8 mouse cellular contexts compared by ENCODE assay signal in genomic region chr10:83617366-83617765, GRCm38 (mm10). TPM values are rescaled to one million over a fixed set of nuclear protein-coding genes. Genes with fewer than 3 reads are reported as not detected.
DNase-seq lines count a peak whose midpoint lies in the region; ATAC-seq lines count a peak whose summit lies in the region.

No protein-coding gene starts in this region.

- WGBS in intestine, embryonic 14.5 days = 63% methylated on average over 10 of the region's 10 CpGs
- WGBS in intestine, embryonic 16.5 days = 62% methylated on average over 10 of the region's 10 CpGs

- H3K9me3 ChIP-seq in intestine, embryonic 14.5 days (ENCODE audit: control insufficient read depth, low read length) = no peaks in the 10 kb centered on the region
- H3K9me3 ChIP-seq in intestine, embryonic 16.5 days (ENCODE audit: control insufficient read depth, low read length) = no peaks in the 10 kb centered on the region

- H3K4me1 ChIP-seq in intestine, embryonic 14.5 days (replicated peaks; ENCODE audit: control insufficient read depth, insufficient read depth, low read length) = no peaks in the 10 kb centered on the region
- no peaks in the 10 kb centered on the region for H3K4me1 ChIP-seq in intestine, embryonic 16.5 days (ENCODE audit: control insufficient read depth, insufficient read depth, low read length)

- no peaks in the 10 kb centered on the region for H3K27me3 ChIP-seq in intestine, embryonic 14.5 days (replicated peaks; ENCODE audit: control insufficient read depth, insufficient read depth, low read length)
- no peaks in the 10 kb centered on the region for H3K27me3 ChIP-seq in intestine, embryonic 16.5 days (replicated peaks; ENCODE audit: control insufficient read depth, insufficient read depth, low read length)

- ATAC-seq in intestine, embryonic 14.5 days (replicated peaks; ENCODE audit: low FRiP score, low TSS enrichment, low read depth) = no peak
- no peak for ATAC-seq in intestine, embryonic 16.5 days

- no peak overlapping the region for H3K4me3 ChIP-seq in intestine, embryonic 14.5 days (ENCODE audit: low read depth, low read length)
- H3K4me3 ChIP-seq in intestine, embryonic 16.5 days (ENCODE audit: low read length) = no peak overlapping the region

- H3K9ac ChIP-seq in intestine, embryonic 14.5 days (ENCODE audit: low read length) = no peak overlapping the region
- no peak overlapping the region for H3K9ac ChIP-seq in intestine, embryonic 16.5 days (ENCODE audit: low read depth, low read length)

- no peak overlapping the region for H3K27ac ChIP-seq in intestine, embryonic 14.5 days (ENCODE audit: low read depth)
- H3K27ac ChIP-seq in intestine, embryonic 16.5 days (ENCODE audit: low read length) = no peak overlapping the region

- DNase-seq in intestine, embryonic 14.5 days (ENCODE audit: low spot score) = peak; percentile 61
- peak; percentile 15 for DNase-seq in CD4-positive helper T cell, adult 2 months (ENCODE audit: low read depth, low spot score)
- peak; percentile 84 for DNase-seq in ZHBTc4 (ENCODE audit: low read depth, low spot score)
- DNase-seq in forelimb bud, embryonic 11.5 days (ENCODE audit: low read depth, low spot score) = peak; percentile 20
- DNase-seq in retina, embryonic 14.5 days (ENCODE audit: low spot score) = peak; percentile 67
- no peak for DNase-seq in layer of hippocampus, adult 9-10 months (ENCODE audit: low spot score)
- DNase-seq in left cerebral cortex, adult 18-20 months (ENCODE audit: low spot score in 2 of 2) = no peak

- H3K4me2 ChIP-seq in intestine, embryonic 14.5 days (ENCODE audit: low read length) = no peak overlapping the region
- H3K4me2 ChIP-seq in intestine, embryonic 16.5 days (ENCODE audit: low read depth, low read length) = no peak overlapping the region

- peaks cover 29% of the 10 kb centered on the region for H3K36me3 ChIP-seq in intestine, embryonic 14.5 days (ENCODE audit: control insufficient read depth, insufficient read depth, low read length)
- peaks cover 2% of the 10 kb centered on the region; the same call in 1 of the 2 replicates for H3K36me3 ChIP-seq in intestine, embryonic 16.5 days (ENCODE audit: control insufficient read depth, insufficient read depth, low read length)

RNA-seq across cellular contexts. Expression of gene Appl2, which starts 31.2 kb away (rescaled TPM):
- polyA plus RNA-seq in intestine, embryonic 14.5 days (2014; fragmentation: Nextera tagmentation; extraction: Ambion mirVana) = 37.7 and 44.4 TPM in 2 replicates
- polyA plus RNA-seq in intestine, embryonic 16.5 days (2015; fragmentation: Nextera tagmentation; extraction: Ambion mirVana) = 50.4 and 53.0 TPM in 2 replicates
- 10 to 100 TPM; 63.4 to 65.3 TPM for total RNA-seq in left cerebral cortex, adult 18-20 months (2021)

Comparison
In these comparisons a context has a peak if more than half of its experiments do, and no peak if none do; other contexts are left out.
1. DNase-seq: peak in intestine, embryonic 14.5 days (single experiment), CD4-positive helper T cell, adult 2 months (single experiment), ZHBTc4 (single experiment), forelimb bud, embryonic 11.5 days (single experiment) and retina, embryonic 14.5 days (single experiment); none in layer of hippocampus, adult 9-10 months (single experiment) and left cerebral cortex, adult 18-20 months (0 of 2).